Mouse (Mus musculus) embryonic facial prominence, embryonic 11.5 days (tissue): ENCODE measurements at regions not wholly inside any gene's neighbourhood (a gene's known extent, or its start where the extent isn't known, plus 50 kb on each side); places are given as distances from the start of the nearest gene placed in this dataset.
A peak's percentile ranks its signal among the peaks of the same experiment; 100 is the strongest.

ENCODE experiments used
- ATAC-seq: fragments of 200-750 bp; cut with Nextera tagmentation; replicated peaks from 2 replicates; pipeline ENCODE4 v1.8.0; 2017; ENCODE audit warnings: low read depth; ENCODE audit not compliant: insufficient number of reproducible peaks, low FRiP score, low TSS enrichment
- DNase-seq: peaks from one replicate; pipeline ENCODE4 v3.0.0-alpha.2; 2015; ENCODE audit warnings: low spot score
- H3K27ac ChIP-seq: fragments of 300-500 bp; sonication (generic); replicated peaks from 2 replicates; pipeline ENCODE4 v1.5.1; 2014; ENCODE audit warnings: mild to moderate bottlenecking, low read depth, low read length, control low read depth
- H3K27me3 ChIP-seq: fragments of 300-500 bp; sonication (generic); 2 replicates; pipeline ENCODE4 v1.6.1; 2014; ENCODE audit warnings: mild to moderate bottlenecking, low read length, moderate library complexity, mixed read lengths; ENCODE audit not compliant: control insufficient read depth, insufficient read depth
- H3K36me3 ChIP-seq: fragments of 300-500 bp; sonication (generic); replicated peaks from 2 replicates; pipeline ENCODE4 v1.6.1; 2014; ENCODE audit warnings: low read depth, mild to moderate bottlenecking, low read length, moderate library complexity, mixed read lengths; ENCODE audit not compliant: control insufficient read depth, insufficient read depth
- H3K4me1 ChIP-seq: fragments of 300-500 bp; sonication (generic); 2 replicates; pipeline ENCODE4 v1.6.1; 2014; ENCODE audit warnings: low read length, mixed read lengths; ENCODE audit not compliant: control insufficient read depth, insufficient read depth
- H3K4me2 ChIP-seq: fragments of 300-500 bp; sonication (generic); 2 replicates; pipeline ENCODE4 v1.6.1; 2014; ENCODE audit warnings: low read depth, mild to moderate bottlenecking, control low read depth, low read length, moderate library complexity
- H3K4me3 ChIP-seq: fragments of 300-500 bp; sonication (generic); 2 replicates; pipeline ENCODE4 v1.5.1; 2014; ENCODE audit warnings: low read depth, low read length, control low read depth
- H3K9ac ChIP-seq: fragments of 300-500 bp; sonication (generic); replicated peaks from 2 replicates; pipeline ENCODE4 v1.6.1; 2014; ENCODE audit warnings: mild to moderate bottlenecking, control low read depth, low read length
- H3K9me3 ChIP-seq: fragments of 300-500 bp; sonication (generic); replicated peaks from 2 replicates; pipeline ENCODE4 v1.6.1; 2016; ENCODE audit warnings: mild to moderate bottlenecking, low read length, inconsistent platforms, mixed read lengths; ENCODE audit not compliant: control insufficient read depth
- WGBS: fragments of 180-500 bp; shearing (Covaris S2); extraction: QIAGEN DNeasy Blood & Tissue Kit; methylation state at CpG from one replicate; pipeline ENCODE4 v1.1.7; 2014; 5-methylcytosine and 5-hydroxymethylcytosine counted together

DNA sequence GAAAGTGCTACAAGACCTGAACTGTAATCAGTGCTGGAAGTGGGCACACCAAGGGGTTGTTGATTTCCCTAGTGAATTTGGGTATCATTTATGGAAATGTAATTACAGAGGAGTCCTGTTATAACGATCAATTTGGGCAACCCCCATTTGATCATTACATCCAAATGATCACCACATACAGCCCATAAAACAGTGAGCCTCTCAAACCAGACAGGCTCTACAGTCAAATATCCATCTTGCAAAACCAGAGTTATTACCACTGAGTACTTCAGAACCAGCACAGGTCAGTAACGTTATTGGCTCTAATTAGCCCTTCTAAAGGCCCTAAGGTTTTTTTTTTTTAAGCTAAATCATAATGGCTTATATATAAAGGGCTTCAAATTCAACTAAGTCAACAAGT is 934.4 kb downstream of the Ttll7 start:
- Histone ChIP-seq H3K27me3 (no peaks in the 10 kb centered on the region), H3K9me3 (no peaks in the 10 kb centered on the region), H3K36me3 (no peaks in the 10 kb centered on the region), H3K9ac (no peak overlapping the region), H3K4me2 (no peak overlapping the region), H3K4me3 (no peak overlapping the region), H3K27ac (no peak overlapping the region), H3K4me1 (no peaks in the 10 kb centered on the region)
- 61% methylated on average over 2 of the region's 2 CpGs for WGBS
- ATAC-seq, result no peak
- no peak for DNase-seq

DNA sequence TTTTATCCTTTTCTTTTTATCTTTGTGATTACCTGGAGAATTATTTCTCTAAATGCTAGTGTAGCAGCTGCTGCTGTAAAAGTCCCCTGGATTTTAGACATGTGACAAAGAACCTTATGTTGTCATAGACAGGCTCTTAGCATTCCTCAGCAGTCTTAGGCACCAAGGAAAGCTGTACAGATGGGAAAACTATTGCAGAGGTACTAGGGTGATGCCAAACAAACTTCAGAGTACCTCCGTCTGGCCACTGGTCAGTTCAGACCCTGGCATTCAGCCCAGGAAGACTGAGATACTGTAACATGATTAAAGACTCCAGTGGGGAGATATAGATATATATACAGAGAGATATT is 898.6 kb downstream of the Ttll7 start:
- no peaks in the 10 kb centered on the region for H3K36me3 ChIP-seq
- DNase-seq, result no peak
- no peak overlapping the region for H3K4me3 ChIP-seq
- no peaks in the 10 kb centered on the region for H3K4me1 ChIP-seq
- H3K4me2 ChIP-seq, result no peak overlapping the region
- 83% methylated on average over 1 of the region's 1 CpGs for WGBS
- no peaks in the 10 kb centered on the region for H3K9me3 ChIP-seq
- no peak for ATAC-seq
- H3K27me3 ChIP-seq, result no peaks in the 10 kb centered on the region
- H3K9ac ChIP-seq, result no peak overlapping the region
- no peak overlapping the region for H3K27ac ChIP-seq

DNA sequence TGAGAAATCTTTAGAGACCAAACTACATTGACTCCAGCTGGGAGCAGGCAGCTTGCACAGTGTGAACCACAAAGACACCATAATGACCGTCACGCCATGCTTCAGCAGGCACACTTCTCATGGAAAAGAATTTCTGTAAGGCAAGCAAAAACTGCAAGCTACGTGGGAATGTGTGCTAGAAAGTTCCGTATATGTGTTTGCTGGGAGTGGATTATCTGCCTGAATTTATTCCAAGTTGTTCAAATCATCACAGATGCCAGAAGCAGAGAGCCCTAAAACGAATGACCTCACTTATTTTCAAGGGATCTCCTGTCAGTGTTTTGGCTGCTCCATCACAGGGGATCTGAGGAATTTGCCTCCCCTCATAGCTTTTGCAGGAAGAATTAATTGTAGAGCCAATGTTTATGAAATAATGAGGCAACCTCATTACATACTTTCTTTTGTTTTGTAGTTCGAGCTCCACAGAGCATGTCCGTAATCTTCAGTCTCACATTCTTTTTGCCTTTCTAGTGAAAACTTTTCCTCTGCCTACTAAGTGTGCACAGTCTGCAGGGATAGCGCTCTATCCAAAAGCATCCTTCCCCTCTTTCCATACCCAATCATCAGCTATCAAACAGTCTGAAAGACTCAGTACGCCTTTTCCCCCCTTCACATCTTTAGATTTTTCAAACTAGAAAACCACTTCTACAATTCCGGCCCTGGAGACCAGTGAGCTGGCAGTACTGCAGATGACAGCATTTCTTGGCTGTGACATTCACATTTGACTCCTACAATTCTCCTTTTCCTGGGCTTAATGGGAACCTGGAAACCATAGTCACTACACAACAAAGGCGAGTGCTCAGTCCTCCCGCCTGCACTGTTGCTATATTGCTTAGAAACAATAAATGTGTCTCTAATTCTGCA is 898.0 kb downstream of the Ttll7 start:
- no peak overlapping the region for H3K4me3 ChIP-seq
- WGBS, result 69% methylated on average over 12 of the region's 12 CpGs

DNA sequence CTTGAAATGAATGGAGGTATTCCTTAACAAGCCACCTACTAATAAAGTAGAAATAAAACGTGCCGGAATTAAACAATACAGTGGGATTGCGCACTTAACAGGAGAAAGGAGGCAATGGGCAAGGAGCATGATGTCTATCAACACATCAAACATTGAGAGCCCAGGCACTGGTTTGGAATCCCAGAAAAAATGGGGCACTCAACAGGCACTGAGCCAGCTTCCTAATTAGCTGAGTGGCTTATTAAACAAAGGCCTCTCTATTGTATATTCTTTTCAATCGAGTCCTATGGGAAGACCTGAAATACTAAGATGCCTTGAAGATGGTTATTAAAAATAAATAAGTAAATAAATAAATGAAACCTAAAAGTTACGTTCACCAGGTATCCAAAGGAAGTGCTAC is 897.3 kb downstream of the Ttll7 start:
- Histone ChIP-seq H3K9me3 (no peaks in the 10 kb centered on the region), H3K27ac (no peak overlapping the region), H3K4me3 (no peak overlapping the region), H3K27me3 (no peaks in the 10 kb centered on the region), H3K4me2 (no peak overlapping the region), H3K9ac (no peak overlapping the region), H3K4me1 (no peaks in the 10 kb centered on the region), H3K36me3 (no peaks in the 10 kb centered on the region)
- no peak for ATAC-seq
- WGBS, result 84% methylated on average over 5 of the region's 5 CpGs
- DNase-seq, result no peak

More for the DNA sequence above, 898.0 kb downstream of the Ttll7 start:
- no peaks in the 10 kb centered on the region for H3K4me1 ChIP-seq
- no peaks in the 10 kb centered on the region for H3K27me3 ChIP-seq
- ATAC-seq (no peak), DNase-seq (peak; percentile 2)
- no peaks in the 10 kb centered on the region for H3K9me3 ChIP-seq
- no peak overlapping the region for H3K9ac ChIP-seq
- H3K36me3 ChIP-seq, result no peaks in the 10 kb centered on the region
- no peak overlapping the region for H3K27ac ChIP-seq
- H3K4me2 ChIP-seq, result no peak overlapping the region

DNA sequence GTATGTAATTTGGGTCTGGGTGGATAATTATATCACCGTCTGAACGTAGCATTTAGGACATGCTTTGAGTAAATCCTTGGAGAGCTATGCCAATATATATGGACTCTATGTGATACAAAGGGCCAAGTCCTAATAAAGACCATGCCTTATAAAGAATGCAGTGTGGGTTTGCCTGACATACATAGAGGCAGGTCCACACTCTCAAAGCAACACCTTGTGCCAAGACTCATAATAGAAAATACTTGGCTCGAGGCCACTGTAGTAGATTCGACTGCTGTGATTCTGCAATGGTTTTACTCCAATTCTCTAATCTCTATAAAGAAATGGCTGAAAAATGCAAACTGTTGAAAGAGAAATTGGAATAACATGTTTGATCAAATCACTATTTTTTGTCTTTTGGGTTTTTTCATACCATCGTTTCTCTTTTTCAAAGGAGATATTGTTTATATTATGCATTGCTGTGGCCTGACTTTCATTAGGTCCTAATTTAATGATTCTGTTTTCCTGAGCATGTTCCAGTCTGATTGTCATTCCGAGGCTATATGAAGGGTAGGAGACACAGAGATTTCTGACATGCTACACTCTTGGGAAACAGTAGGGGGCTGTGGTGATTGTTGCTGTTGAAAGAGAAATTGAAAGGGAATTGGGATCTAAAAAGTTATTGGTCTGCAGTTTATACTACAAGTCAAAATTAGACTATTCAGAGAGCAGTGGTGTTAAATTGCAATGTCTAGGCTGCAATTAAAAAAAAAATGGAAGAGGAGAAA is 884.7 kb downstream of the Ttll7 start:
- no peaks in the 10 kb centered on the region for H3K9me3 ChIP-seq
- no peak overlapping the region for H3K4me3 ChIP-seq
- H3K27me3 ChIP-seq, result no peaks in the 10 kb centered on the region
- H3K27ac ChIP-seq, result no peak overlapping the region
- H3K4me1 ChIP-seq, result no peaks in the 10 kb centered on the region
- H3K36me3 ChIP-seq, result no peaks in the 10 kb centered on the region
- DNase-seq, result peak; percentile 47
- H3K9ac ChIP-seq, result no peak overlapping the region
- WGBS, result 75% methylated on average over 6 of the region's 6 CpGs
- no peak for ATAC-seq
- H3K4me2 ChIP-seq, result no peak overlapping the region

GRCm38 (mm10) chr3:147716391-147716790 is 864.2 kb downstream of the Ttll7 start:
- 76% methylated on average over 4 of the region's 4 CpGs for WGBS
- Histone ChIP-seq H3K4me3 (no peak overlapping the region), H3K4me2 (no peak overlapping the region), H3K27me3 (no peaks in the 10 kb centered on the region), H3K27ac (no peak overlapping the region), H3K4me1 (no peaks in the 10 kb centered on the region), H3K36me3 (no peaks in the 10 kb centered on the region), H3K9ac (no peak overlapping the region), H3K9me3 (no peaks in the 10 kb centered on the region)
- ATAC-seq, result no peak
- DNase-seq, result no peak

DNA sequence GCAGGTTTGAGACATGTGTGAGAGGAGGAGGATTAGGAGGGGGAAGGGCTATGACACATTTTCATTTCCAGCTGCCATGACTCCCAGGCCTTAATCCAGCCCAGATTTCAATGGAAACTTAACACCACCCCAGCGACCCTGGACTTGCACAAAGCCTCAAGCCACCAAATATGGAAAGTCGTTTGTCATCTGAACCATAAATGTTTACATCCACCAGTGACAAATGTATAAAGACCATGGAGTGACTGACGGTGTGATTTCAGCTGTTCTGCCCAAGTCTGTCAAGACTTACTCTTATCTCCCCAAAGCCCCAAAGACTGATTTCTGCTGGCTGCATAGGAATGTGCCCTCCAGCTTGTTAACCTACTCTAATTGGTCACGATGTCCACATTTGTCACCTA is 855.2 kb downstream of the Ttll7 start:
- Histone ChIP-seq H3K27ac (no peak overlapping the region), H3K9me3 (no peaks in the 10 kb centered on the region), H3K4me3 (no peak overlapping the region), H3K9ac (no peak overlapping the region), H3K4me2 (no peak overlapping the region), H3K36me3 (no peaks in the 10 kb centered on the region), H3K27me3 (no peaks in the 10 kb centered on the region), H3K4me1 (no peaks in the 10 kb centered on the region)
- ATAC-seq (peak; percentile 78), DNase-seq (peak; percentile 81)
- WGBS, result 16% methylated on average over 4 of the region's 4 CpGs

GRCm38 (mm10) chr3:147683730-147684129 is 831.6 kb downstream of the Ttll7 start:
- no peak overlapping the region for H3K27ac ChIP-seq
- H3K4me1 ChIP-seq, result no peaks in the 10 kb centered on the region
- DNase-seq (no peak), ATAC-seq (no peak)
- no peak overlapping the region for H3K4me3 ChIP-seq
- no peaks in the 10 kb centered on the region for H3K9me3 ChIP-seq
- H3K27me3 ChIP-seq, result no peaks in the 10 kb centered on the region
- no peaks in the 10 kb centered on the region for H3K36me3 ChIP-seq
- H3K9ac ChIP-seq, result no peak overlapping the region
- H3K4me2 ChIP-seq, result no peak overlapping the region
- WGBS, result 85% methylated on average over 2 of the region's 2 CpGs
